Mouse (Mus musculus) layer of hippocampus, postnatal 36 days (tissue): ENCODE results near the gene Boc. TPM values are rescaled to one million over a fixed set of nuclear protein-coding genes. Genes with fewer than 3 reads are reported as not detected.

ENCODE experiments used
- DNase-seq, 2 experiments: peaks; one replicate each; pipeline ENCODE4 v3.0.0; 2022
- total RNA-seq, 2 experiments: library from RNA; stranded (reverse); gene quantifications; 2 replicates each; pipeline ENCODE4 v1.2.3; 2021

Gene Boc
- total RNA-seq = 10 to 100 TPM in 1 of 2 experiments, 1 to 10 TPM in 1; 9.8 to 10.1 TPM

DNA sequence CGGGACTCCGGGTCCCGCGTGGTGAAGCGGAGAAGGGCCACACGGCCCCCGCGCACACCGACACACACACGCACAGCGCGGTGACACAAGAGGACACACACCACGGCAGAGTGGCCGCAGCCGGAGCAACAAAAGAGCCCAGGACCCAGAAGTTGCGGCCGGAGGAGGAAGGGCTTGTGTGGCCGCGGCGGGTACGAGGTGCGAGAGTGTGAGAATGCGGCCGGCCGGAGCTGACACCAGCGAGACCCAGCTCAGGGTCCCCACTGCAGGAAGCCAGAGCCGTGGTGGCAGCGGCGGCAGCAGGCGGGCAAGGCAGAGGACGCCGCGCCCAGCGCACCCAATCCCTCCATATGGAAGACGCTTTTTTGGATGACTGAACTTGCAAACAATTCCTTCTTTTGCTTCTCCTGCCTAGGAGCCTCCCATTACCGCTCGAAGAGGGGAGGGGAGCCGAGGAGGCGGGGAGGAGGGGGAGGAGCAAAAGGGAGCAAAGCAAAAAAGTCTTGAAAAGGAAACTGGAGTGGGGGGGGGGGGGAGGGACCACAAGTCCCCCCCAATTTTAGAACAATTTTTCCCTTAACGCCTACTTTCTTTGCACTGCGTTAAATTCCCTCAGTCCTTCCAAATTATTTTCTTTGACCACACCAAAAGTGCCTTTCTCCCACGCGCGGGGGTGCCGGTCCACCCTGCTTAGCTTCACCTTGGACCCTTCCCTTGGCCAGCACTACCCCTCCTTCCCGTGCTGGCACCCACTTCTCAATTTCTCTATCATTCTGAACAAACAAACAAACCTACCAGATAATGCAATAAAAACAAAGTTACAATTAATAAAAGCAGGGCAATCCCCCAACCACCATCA lies at the start of gene Boc:
Boc (minus strand) TSS at position 427 of the 859 bp plus-strand sequence.
- DNase-seq = peak; percentile 53 to 54

DNA sequence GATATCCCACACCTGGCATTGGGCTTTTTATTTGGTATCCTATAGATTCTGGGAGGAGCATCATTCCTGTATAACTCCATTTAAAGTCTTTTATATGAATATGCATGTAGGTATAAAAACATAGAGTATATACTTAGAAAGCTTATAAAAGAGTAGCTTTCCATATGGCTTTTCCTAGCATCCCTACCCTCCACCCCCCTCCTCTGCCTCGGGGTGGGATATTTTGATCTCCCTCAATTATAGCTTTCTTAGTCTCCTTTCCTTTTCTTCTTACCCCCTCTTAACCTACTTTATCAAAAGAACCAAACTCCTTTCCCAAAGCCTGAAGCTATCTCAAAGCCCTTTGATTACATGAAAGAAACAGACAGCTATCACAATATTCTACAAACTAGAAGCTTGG lies 47.9 kb upstream of the Boc start:
- no peak for DNase-seq

DNA sequence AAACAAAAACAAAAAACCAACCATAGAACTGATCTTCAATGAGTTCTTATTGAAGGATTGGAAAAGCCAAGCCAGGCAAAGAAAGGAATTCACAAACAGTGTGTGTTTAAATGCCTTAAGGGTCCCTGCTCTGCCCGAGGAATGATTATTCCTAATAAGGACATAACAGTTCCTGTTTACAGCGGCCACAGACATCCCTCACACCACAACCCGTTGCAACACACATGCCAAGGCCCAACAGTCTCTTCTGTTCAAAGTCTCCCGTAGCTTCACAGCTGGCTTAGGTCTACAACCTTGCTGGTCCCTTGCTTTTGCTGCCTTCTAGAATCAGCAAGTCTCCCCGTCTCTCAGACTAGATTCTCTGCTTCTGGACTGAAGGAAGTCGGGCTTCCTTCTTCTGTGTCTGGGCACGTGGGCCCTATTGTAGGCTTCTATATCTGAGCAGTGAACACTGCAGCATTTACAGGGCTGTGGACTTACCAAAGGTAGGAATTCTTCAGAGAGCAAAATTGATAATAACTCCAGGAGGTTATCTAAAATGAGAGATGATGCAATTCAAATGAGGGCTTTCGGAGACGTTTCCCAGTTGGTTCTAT lies 45.4 kb upstream of the Boc start:
- no peak for DNase-seq

DNA sequence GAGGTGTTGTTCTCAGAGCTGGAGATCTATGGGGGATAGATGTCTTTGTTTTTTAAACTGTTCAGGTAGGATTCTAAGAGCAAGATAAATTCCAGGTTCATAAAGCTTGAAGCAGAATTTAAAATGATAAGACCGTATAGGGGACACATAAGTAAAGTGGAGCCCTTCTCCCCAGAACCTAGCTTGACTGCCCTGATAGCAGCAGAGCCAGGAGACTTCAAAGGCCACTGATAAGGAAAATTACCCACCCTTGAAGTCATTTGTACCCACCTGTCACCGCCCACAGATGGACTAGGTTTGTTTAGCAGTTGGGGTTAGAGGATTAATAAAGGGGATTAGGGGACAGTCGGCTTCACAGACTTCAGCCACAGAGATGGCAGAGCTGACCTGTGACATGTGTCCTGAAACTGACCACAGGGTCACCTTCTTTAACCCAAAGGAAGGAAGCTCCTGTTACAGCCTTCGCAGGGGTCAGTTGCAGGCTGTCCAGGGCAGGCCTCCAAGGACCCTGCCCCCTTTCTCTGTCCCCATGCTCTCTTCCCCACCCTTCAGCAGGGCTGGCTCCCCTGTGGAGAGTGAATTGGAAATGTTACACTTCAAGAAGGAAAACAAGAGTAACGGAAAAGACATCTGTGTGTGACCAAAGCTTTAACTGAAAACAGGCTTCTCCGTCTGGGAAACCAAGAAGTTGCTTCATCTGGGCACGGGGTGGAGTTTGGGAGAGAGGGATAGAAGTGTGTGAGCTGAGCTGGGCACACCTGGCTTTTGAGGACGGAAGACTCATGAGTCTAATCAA lies 43.5 kb upstream of the Boc start:
- no peak for DNase-seq

DNA sequence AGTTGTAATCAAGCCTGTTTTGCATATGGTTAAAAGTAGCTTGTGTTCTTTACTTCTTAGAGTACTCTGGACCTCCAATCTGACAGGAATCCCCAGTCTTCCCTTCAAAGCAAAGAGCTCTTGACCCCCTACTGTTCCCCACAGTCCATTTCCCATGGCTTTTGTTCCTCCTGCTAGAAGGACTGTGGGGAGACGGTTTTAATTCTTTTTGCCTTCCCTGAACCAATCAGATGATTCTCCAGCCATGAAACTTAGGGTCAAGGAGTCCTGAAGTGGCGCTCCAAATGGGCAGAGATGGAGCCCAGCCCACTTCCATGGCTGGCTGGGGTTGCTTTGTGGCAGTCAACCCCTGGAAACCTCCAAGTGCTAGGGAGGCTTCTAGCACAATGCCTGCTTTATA lies 42.5 kb upstream of the Boc start:
- no peak for DNase-seq

DNA sequence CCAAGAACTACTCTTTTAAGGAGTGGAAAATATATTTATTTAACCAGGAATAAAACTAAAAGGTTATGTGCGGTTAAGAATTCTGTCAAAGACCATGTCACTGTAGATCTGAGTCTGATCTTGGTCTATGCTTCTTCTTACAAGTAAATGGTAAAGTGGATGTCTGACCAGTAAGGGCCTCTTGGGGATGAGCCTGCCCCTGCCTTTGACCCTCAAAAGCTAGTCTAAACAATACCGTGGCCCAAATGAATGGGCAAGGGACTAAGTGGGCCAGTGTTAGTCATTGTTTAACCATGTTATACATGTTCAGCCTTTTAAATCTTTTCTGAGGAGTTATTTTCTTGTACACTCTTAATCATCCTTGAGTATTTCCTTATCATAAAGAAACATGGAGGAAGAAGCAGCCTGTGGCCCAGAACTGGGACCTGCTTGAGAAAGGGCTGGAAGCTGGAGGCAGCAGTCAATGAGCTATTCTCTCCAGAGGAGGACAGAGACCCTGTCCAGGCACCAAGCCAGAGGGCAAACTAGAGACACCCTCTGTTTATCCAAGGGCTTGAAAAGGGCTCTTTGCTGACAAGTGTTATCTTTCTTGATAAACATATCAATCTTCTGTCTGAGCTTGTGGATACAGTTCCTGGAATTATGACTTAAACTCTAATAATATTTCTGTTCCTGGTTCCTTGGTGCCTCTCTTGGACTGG lies 38.6 kb upstream of the Boc start:
- no peak for DNase-seq

DNA sequence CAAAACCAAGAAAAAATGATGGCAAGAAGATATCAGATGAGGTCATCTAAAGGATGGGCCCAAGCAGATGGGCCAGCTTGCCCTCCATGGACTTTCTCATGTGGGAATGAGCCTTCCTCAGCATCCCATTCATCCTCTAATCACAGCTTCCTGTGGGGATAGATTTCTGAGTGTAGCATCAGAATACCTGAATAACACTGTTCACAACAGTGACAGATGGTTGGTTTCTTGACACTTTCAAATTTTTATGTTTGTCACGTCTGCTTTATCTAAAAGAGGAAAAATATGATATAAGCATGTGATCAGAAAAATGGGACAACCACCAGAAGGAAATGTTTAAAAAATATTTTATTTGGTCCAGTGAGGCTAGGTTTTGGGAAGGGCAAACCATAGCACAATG lies 30.8 kb upstream of the Boc start:
- no peak for DNase-seq

DNA sequence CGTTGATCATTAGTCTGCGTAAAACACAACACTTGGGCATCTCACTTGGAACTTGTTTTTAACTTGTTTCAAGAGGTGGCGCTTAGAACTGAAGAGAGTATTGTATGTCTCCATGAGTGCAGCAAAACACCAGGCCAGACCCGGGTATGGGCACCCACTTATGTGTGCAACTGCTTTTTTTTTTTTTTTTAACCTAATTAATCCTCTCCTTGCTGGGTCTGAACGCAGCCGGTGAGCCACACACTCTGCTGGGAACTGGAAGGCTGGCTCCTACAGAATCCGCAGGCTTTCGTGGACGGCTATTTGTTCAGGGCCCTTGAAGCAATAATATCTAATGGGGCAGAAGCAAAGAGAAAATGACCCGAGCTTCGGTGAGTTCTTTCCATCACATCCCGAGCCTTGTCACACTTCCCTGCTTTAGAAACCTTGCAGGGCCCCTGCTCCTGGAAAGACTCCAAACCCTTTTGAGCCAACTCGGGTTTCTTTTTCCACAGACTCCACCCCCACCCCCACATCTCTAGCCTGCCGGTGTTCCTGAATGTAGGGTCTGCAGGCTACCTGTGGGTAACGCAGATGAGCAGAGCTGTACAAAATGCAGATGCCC lies 20.8 kb upstream of the Boc start:
- DNase-seq = no peak

DNA sequence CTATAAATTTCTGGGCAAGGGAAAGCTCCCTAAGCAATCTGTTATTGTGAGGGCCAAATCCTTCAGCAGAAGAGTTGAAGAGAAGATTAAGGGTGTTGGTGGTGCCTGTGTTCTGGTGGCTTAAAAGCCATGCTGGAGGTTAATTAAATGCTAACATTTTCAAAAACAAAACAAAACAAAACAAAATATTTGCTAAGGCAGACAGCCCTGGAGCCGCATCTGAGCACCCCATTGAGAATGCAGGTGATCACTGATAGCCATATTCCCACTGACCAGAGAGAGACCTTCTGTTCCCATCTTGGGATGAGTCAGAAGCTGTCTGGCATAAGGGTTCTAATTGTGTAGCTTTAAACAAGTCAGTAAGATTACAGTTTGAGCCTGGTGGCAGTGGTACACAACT lies 19.9 kb upstream of the Boc start:
- DNase-seq = no peak

DNA sequence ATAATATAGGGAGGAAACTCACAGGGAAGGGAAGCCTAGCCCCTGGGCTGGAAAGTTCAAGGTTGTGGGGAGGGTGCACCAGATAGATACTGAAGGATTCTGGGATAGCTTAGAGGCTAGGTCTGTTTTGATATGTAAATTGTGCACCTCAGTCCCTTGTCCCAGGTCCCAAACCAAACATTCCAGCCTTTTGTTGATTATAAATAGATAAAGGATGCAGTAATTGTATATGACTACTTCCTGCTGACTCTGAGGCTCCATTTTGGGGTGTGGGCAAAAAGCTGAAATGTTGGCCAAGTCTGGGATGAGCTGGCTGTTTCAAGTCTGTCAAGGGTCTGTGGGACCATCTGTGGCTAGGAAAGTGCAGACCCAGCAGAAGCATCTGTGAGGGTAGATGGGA lies 9.4 kb upstream of the Boc start:
- DNase-seq = no peak

DNA sequence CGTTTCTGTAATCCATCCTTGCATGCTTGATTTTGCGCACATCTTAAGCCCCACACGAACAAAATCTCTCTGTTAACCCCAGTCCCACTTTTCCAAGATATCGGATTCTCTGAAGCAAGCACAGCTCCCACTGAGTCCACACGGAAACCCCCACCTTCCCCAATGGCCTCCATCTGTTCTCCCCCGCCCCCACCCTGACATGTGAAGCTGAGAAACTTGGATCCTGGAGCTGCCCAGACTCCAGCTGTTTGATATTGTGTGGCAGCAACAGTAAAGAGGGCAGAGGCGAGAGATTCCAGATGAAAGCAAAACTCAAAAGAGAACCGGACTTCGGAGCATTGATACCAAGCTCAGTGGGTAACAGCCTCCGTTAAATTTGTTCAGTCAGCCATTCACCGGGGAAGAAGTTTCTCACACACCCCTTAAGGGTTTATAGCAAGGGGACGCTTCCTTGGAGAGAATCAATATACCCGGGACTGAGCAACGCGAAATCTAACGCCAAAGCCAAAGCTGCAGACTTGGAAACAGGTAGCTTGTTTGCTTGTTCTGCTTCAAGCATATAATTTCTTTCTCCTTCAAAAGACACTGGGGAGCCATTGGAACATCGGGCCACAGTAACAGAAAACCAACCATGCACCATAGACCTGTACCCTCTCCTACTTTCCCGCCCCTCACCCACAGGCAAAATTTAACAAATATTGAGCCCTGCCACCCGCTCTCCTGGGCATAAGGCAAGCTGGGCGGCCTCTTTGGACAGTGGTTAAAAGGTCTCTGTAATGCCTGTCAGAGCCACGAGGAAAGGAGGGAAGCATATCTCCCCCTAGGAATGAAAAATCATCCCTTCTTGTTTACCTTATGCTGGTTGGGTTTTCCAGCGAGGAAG lies 6.9 kb upstream of the Boc start:
- DNase-seq = no peak

DNA sequence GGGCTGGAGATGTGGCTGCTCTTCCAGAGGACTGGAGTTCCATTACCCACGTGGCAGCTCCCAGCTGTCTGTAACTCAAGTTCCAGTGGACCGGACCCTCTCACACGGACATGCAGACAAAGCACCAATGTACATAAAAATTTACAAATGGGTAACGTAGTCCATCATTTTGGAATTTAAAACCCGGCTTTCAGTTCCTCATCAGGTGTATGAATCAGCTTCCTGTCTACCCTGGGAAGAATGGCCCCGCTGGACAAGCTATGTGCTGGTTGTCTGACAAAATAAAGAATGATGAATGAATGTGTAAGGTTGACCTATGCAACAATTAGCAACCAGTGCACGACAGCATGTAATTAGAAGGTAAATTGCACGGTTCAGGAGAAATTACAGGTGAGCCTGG lies 5.7 kb upstream of the Boc start:
- no peak for DNase-seq

DNA sequence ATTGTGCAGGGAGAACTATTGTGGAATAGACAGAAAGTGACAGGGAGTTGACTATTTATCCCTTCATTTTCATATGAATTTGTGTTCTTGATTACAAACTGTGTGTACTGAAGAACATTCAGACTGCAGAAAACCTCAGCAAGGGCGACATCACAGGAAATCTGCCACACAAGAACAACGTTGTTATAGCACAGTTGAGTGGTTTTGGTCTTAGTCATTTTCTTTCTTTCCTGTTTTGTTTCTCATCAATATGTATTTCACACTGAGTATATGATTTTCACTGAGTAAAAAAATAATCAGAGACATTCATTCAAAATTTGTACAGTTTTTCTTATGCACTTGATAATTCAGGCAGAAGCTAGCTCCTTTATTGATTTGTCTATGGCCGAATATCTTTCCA lies 3.4 kb upstream of the Boc start:
- DNase-seq = no peak

DNA sequence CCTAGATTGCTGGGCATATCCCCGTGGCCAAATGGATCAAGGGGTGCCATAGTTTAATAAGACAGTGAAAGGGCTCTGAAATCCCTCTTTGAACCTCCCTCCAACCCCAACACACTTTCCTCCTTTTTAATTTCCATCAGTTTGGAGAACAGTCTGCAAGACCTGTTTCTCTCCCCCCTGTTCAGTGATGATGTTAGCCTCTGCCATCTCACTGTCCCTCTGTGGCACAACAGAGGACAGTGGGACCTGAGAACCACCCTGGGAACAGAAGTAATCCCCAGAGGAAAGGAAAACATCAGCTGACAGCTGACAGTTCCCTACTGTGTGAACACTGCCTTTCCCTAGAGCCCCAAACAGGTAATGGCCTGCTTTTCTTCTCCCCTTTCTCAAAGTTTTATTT lies 1.5 kb upstream of the Boc start:
- DNase-seq = no peak

DNA sequence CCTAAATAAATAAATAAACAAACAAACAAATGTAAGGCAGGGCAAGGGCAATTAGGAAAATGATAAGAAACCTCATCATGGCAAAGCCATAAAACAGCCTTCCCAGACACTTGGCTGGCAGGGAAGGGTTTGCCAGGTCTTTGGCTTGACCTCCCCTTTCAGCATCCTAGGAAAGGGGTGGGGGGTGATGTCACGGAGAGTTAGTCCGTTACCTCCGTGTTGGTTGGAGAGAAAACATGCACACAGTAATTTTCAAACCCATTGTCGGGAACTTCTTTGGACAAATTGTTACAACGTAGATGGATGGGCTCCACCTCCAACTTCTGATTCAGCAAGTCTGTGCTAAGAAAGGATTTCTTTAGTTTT lies 616 bp upstream of the Boc start:
- no peak for DNase-seq

DNA sequence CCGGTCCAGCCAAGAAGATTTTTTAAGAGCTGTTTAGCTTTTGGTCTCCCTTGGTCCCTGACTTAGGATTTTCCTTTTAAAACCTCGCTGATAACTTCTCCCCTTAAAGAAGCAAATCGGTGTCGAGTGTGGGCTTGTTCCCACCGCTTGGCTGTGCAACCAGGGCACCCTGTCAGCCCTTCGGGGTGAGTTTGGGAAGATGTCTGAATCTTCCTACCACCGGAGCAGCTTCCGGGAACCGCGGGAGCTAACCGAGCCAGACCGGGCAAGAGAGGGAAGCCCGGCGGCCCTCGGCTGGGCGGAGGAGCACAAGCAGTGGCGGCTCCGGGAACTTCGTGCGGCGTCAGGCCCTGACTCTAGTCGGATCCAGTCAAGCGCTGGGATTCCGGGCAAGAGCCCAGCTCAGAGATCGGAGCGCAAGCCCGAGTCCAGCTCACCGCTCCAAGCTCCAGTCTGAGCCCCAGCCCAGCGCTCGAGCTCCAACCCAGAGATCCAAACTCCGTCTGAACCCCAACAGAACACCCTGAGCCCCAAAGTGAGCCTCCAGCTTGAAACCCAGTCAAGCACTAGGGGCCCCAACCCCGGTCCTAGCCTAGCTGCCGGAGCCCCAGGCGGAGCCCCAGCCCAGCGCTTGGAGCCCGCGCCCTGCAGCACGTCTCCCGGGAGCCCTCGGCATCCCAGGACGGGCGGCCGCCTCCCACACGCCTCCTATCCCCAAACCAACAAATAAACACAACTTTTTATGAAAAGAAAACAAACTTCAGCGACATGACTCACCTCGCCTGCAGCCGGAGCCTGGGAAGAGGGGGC lies 831 bp downstream of the Boc start:
- peak; percentile 60 to 62 for DNase-seq

DNA sequence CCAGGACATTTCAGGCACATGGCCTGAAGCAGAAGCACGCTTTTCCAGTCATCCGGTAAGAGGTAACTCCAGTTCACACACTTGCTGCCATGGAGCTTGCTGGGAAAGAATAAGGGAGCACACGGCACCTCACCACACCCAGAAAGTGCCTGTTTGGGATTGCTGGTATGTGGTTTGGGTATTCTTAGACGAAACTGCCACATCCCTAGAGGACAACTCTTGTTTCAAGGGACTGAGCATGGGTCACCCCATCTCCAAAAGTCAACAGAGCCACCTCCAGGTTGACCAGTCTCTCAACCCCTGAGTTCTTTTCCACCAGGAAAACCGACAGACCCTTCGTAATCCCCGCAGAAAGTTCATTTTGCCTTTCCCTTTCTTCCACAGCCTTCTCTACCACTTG lies 1.6 kb downstream of the Boc start:
- DNase-seq = no peak

DNA sequence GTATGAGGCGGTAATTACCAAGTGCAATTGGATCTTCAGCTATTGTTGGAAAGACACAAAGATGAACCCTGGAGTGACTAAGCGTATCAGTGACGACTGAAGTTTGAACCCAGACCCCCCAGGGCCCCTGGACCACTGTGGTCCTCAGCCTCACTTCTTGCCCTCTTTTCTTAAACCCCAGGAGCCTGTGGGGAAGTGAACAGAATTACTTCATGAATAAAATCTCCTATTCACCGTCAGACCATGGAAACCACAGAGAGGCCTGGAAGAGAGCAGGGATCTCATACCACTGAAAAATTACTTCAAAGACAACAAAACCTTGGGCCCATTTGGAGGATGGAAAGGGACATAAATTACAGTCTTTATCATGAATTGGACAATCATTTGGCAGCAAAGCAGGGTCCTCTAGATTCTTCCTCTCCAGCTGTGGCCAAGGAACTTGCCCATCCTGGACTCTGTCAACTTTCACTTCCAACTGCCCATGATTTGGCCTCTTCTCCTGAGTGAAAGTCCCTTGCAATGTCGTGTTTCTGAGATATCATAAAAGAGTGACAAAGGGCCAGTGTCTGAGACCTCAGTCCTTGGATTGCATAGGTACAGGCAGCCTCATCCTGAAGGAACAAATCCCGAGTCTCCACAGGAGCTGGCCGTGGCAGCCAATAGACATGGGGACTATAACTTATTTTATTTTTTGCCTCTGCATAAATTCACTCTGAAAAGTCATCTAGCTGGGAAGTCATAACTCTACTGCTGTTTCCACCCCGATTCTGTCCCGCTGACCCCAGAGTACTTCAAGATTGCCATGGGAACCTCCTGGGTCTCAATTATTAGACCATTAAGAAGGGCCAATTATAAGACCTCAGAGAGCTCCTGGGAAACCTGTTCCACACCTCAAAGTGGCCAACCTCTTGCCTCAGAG lies 2.6 kb downstream of the Boc start:
- no peak for DNase-seq

DNA sequence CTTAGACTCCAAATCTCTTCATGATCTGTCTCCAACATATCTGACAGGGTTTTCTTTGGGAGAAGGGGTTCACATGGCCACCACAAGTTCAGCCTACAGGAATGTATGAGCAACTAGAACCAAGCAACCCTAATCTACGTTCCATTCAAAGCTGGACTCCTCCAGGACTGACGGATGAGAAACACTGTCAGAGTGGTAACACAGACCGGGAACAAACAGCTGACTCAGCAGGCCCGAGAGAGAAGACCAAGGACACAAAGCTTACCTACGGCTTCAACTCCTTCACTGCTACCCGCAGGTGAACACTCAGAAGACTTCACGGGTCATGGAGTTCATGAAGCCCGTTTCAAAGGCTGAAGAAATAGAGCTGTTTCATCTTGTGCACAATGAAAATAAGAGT lies 4.8 kb downstream of the Boc start:
- no peak for DNase-seq
